Mouse (Mus musculus): ENCODE measurements around the gene Cyth4. TPM values are rescaled to one million over a fixed set of nuclear protein-coding genes. Genes with fewer than 3 reads are reported as not detected.

Gene Cyth4
- polyA plus RNA-seq, 1 experiment from 2014 or later, result 13.5 TPM

DNA sequence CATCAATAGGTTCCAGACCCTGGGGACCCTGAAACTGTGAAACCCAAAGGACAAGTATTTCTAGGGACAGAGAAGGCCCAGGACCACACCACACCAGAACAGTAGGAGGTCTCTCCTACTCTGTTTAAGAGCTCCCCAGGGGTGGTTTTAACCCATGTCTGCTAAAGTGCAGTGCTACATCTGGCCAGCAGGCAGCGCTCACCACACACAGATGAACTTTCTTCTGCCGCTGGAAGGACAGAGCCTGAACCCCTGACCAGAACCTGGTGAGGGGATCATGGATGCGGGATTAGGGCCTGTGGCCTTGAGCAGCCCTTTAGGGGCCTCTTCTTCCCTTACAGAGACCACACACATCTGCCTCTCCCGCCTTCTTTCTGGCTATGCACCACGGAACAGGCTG is 26.6 kb downstream of the Cyth4 start:
- Histone ChIP-seq H3K9me3 (replicated peaks; ENCODE audit: control insufficient read depth, low read length) (no peaks in the 10 kb centered on the region), H3K4me3 (ENCODE audit: low read depth, low read length) (no peak overlapping the region), H3K27ac (ENCODE audit: low read length) (no peak overlapping the region), H3K4me1 (ENCODE audit: control insufficient read depth, low read depth, low read length) (no peaks in the 10 kb centered on the region), H3K9ac (ENCODE audit: low read depth, low read length) (no peak overlapping the region), H3K27me3 (ENCODE audit: control insufficient read depth, insufficient read depth, low read depth, low read length) (no peaks in the 10 kb centered on the region), H3K36me3 (ENCODE audit: control insufficient read depth, insufficient read depth) (no peaks in the 10 kb centered on the region), H3K4me2 (ENCODE audit: low read depth, low read length) (no peak overlapping the region)
- WGBS (ENCODE audit: insufficient replicate concordance), result 13% methylated on average over 5 of the region's 5 CpGs
- ATAC-seq (ENCODE audit: low read depth), result no peak

GRCm38 (mm10) chr15:78624431-78624950 is 27.6 kb downstream of the Cyth4 start:
- H3K9ac ChIP-seq (ENCODE audit: low read depth, low read length), result no peak overlapping the region
- no peaks in the 10 kb centered on the region for H3K36me3 ChIP-seq (ENCODE audit: control insufficient read depth, insufficient read depth)
- no peak overlapping the region for H3K4me2 ChIP-seq (ENCODE audit: low read depth, low read length)
- H3K9me3 ChIP-seq (replicated peaks; ENCODE audit: control insufficient read depth, low read length), result no peaks in the 10 kb centered on the region
- no peaks in the 10 kb centered on the region for H3K4me1 ChIP-seq (ENCODE audit: control insufficient read depth, low read depth, low read length)
- no peaks in the 10 kb centered on the region for H3K27me3 ChIP-seq (ENCODE audit: control insufficient read depth, insufficient read depth, low read depth, low read length)
- H3K4me3 ChIP-seq (ENCODE audit: low read depth, low read length), result no peak overlapping the region
- WGBS (ENCODE audit: insufficient replicate concordance), result 50% methylated on average over 13 of the region's 13 CpGs
- no peak for ATAC-seq (ENCODE audit: low read depth)
- H3K27ac ChIP-seq (ENCODE audit: low read length), result no peak overlapping the region

DNA sequence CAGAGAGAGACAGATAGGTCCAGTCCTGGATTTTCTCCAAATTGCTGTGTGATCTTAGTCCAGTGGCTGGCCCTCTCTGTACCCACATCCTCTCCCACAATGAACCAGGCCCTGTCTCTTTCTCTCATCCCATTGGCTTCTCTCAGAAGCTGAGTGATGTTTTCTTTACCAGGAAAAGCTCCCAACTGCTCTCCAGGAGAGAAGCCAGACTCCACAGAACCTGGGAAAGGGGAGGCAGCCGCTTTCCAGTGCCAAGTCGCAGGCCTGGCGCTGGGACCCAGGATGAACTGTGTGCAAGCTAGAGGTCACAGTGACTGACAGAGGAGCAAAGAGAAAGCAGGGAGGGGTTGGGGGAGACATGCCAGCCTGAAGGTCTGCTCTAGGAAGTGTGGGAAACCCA is 28.1 kb downstream of the Cyth4 start:
- no peaks in the 10 kb centered on the region for H3K9me3 ChIP-seq (replicated peaks; ENCODE audit: control insufficient read depth, low read length)
- H3K4me2 ChIP-seq (ENCODE audit: low read depth, low read length), result no peak overlapping the region
- H3K27ac ChIP-seq (ENCODE audit: low read length), result no peak overlapping the region
- no peak overlapping the region for H3K4me3 ChIP-seq (ENCODE audit: low read depth, low read length)
- 66% methylated on average over 3 of the region's 3 CpGs for WGBS (ENCODE audit: insufficient replicate concordance)
- H3K4me1 ChIP-seq (ENCODE audit: control insufficient read depth, low read depth, low read length), result no peaks in the 10 kb centered on the region
- no peak for ATAC-seq (ENCODE audit: low read depth)
- no peaks in the 10 kb centered on the region for H3K27me3 ChIP-seq (ENCODE audit: control insufficient read depth, insufficient read depth, low read depth, low read length)
- no peak overlapping the region for H3K9ac ChIP-seq (ENCODE audit: low read depth, low read length)
- H3K36me3 ChIP-seq (ENCODE audit: control insufficient read depth, insufficient read depth), result no peaks in the 10 kb centered on the region

- no peak for ATAC-seq (ENCODE audit: low read depth)
- H3K4me3 ChIP-seq (ENCODE audit: low read depth, low read length), result no peak overlapping the region
- no peak overlapping the region for H3K9ac ChIP-seq (ENCODE audit: low read depth, low read length)
- H3K27me3 ChIP-seq (ENCODE audit: control insufficient read depth, insufficient read depth, low read depth, low read length), result no peaks in the 10 kb centered on the region
- H3K4me2 ChIP-seq (ENCODE audit: low read depth, low read length), result no peak overlapping the region
- 65% methylated on average over 13 of the region's 13 CpGs for WGBS (ENCODE audit: insufficient replicate concordance)
- H3K9me3 ChIP-seq (replicated peaks; ENCODE audit: control insufficient read depth, low read length), result no peaks in the 10 kb centered on the region
- no peaks in the 10 kb centered on the region for H3K4me1 ChIP-seq (ENCODE audit: control insufficient read depth, low read depth, low read length)
- no peaks in the 10 kb centered on the region for H3K36me3 ChIP-seq (ENCODE audit: control insufficient read depth, insufficient read depth)
- no peak overlapping the region for H3K27ac ChIP-seq (ENCODE audit: low read length)
Measured at GRCm38 (mm10) chr15:78626285-78626684, 29.4 kb downstream of the Cyth4 start.

DNA sequence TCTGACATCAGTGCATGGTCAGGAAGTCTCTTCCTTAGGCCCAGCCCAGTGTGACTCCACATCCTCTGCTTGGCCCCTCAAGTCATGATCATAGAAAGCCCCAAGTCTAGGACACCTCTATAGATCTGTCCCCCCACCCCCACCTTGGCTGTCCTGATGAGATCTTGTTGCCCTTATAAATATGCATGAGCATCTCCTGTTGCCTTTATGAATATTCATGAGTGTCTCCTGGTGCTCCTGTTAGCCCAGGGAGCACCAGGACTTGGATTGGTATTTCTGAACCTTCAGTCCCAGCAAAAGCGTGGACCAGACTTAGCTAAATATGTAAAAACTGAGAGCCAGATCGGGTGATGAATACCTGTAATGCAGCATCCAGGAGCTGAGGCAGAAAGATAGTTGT is 35.5 kb downstream of the Cyth4 start:
- no peaks in the 10 kb centered on the region for H3K27me3 ChIP-seq (ENCODE audit: control insufficient read depth, insufficient read depth, low read depth, low read length)
- H3K4me1 ChIP-seq (ENCODE audit: control insufficient read depth, low read depth, low read length), result no peaks in the 10 kb centered on the region
- H3K4me2 ChIP-seq (ENCODE audit: low read depth, low read length), result no peak overlapping the region
- H3K36me3 ChIP-seq (ENCODE audit: control insufficient read depth, insufficient read depth), result no peaks in the 10 kb centered on the region
- no peak overlapping the region for H3K9ac ChIP-seq (ENCODE audit: low read depth, low read length)
- H3K9me3 ChIP-seq (replicated peaks; ENCODE audit: control insufficient read depth, low read length), result no peaks in the 10 kb centered on the region
- no peak for ATAC-seq (ENCODE audit: low read depth)
- 44% methylated on average over 2 of the region's 2 CpGs for WGBS (ENCODE audit: insufficient replicate concordance)
- no peak overlapping the region for H3K27ac ChIP-seq (ENCODE audit: low read length)
- no peak overlapping the region for H3K4me3 ChIP-seq (ENCODE audit: low read depth, low read length)

GRCm38 (mm10) chr15:78633413-78633812 is 36.6 kb downstream of the Cyth4 start:
- no peak overlapping the region for H3K4me2 ChIP-seq (ENCODE audit: low read depth, low read length)
- no peak overlapping the region for H3K27ac ChIP-seq (ENCODE audit: low read length)
- WGBS (ENCODE audit: insufficient replicate concordance), result 54% methylated on average over 5 of the region's 5 CpGs
- no peak overlapping the region for H3K4me3 ChIP-seq (ENCODE audit: low read depth, low read length)
- H3K36me3 ChIP-seq (ENCODE audit: control insufficient read depth, insufficient read depth), result no peaks in the 10 kb centered on the region
- ATAC-seq (ENCODE audit: low read depth), result no peak
- H3K27me3 ChIP-seq (ENCODE audit: control insufficient read depth, insufficient read depth, low read depth, low read length), result no peaks in the 10 kb centered on the region
- H3K9me3 ChIP-seq (replicated peaks; ENCODE audit: control insufficient read depth, low read length), result no peaks in the 10 kb centered on the region
- H3K4me1 ChIP-seq (ENCODE audit: control insufficient read depth, low read depth, low read length), result no peaks in the 10 kb centered on the region
- H3K9ac ChIP-seq (ENCODE audit: low read depth, low read length), result no peak overlapping the region

GRCm38 (mm10) chr15:78634095-78634737 is 37.4 kb downstream of the Cyth4 start:
- Histone ChIP-seq H3K27ac (ENCODE audit: low read length) (no peak overlapping the region), H3K36me3 (ENCODE audit: control insufficient read depth, insufficient read depth) (no peaks in the 10 kb centered on the region), H3K4me3 (ENCODE audit: low read depth, low read length) (no peak overlapping the region), H3K9ac (ENCODE audit: low read depth, low read length) (no peak overlapping the region), H3K27me3 (ENCODE audit: control insufficient read depth, insufficient read depth, low read depth, low read length) (no peaks in the 10 kb centered on the region), H3K9me3 (replicated peaks; ENCODE audit: control insufficient read depth, low read length) (no peaks in the 10 kb centered on the region), H3K4me1 (ENCODE audit: control insufficient read depth, low read depth, low read length) (no peaks in the 10 kb centered on the region), H3K4me2 (ENCODE audit: low read depth, low read length) (no peak overlapping the region)
- no peak for ATAC-seq (ENCODE audit: low read depth)
- WGBS (ENCODE audit: insufficient replicate concordance), result 27% methylated on average over 10 of the region's 10 CpGs

GRCm38 (mm10) chr15:78635231-78635630 is 38.4 kb downstream of the Cyth4 start:
- 40% methylated on average over 7 of the region's 7 CpGs for WGBS (ENCODE audit: insufficient replicate concordance)
- no peak overlapping the region for H3K4me2 ChIP-seq (ENCODE audit: low read depth, low read length)
- H3K9me3 ChIP-seq (replicated peaks; ENCODE audit: control insufficient read depth, low read length), result no peaks in the 10 kb centered on the region
- no peaks in the 10 kb centered on the region for H3K36me3 ChIP-seq (ENCODE audit: control insufficient read depth, insufficient read depth)
- no peak overlapping the region for H3K27ac ChIP-seq (ENCODE audit: low read length)
- H3K4me1 ChIP-seq (ENCODE audit: control insufficient read depth, low read depth, low read length), result no peaks in the 10 kb centered on the region
- ATAC-seq (ENCODE audit: low read depth), result no peak
- H3K27me3 ChIP-seq (ENCODE audit: control insufficient read depth, insufficient read depth, low read depth, low read length), result no peaks in the 10 kb centered on the region
- no peak overlapping the region for H3K4me3 ChIP-seq (ENCODE audit: low read depth, low read length)
- H3K9ac ChIP-seq (ENCODE audit: low read depth, low read length), result no peak overlapping the region

DNA sequence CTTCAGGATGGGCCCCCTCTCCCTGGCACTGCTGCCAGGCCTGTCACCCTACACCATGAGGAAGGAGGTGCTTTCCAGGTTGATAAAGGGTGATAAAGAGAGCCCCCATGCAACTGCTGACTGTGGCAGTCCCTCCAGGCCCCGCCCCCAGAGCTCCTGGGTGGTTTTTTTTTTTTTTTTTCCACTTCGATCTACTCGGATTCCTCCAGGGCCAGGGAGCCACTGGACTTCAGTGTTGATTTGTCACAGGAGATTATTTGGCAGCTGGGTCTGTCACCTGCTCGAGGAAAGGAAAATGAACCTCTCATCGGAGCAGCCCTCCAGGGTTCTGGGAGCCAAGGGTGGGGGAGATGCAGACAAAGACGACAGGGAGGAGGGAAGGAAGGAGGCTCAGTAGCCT is 46.8 kb downstream of the Cyth4 start:
- H3K9ac ChIP-seq (ENCODE audit: low read depth, low read length), result no peak overlapping the region

More for the DNA sequence above, 46.8 kb downstream of the Cyth4 start:
- no peak overlapping the region for H3K27ac ChIP-seq (ENCODE audit: low read length)
- H3K4me1 ChIP-seq (ENCODE audit: control insufficient read depth, low read depth, low read length), result no peaks in the 10 kb centered on the region
- H3K4me2 ChIP-seq (ENCODE audit: low read depth, low read length), result no peak overlapping the region
- 19% methylated on average over 6 of the region's 6 CpGs for WGBS (ENCODE audit: insufficient replicate concordance)
- H3K36me3 ChIP-seq (ENCODE audit: control insufficient read depth, insufficient read depth), result no peaks in the 10 kb centered on the region
- no peak for ATAC-seq (ENCODE audit: low read depth)
- no peaks in the 10 kb centered on the region for H3K27me3 ChIP-seq (ENCODE audit: control insufficient read depth, insufficient read depth, low read depth, low read length)
- H3K4me3 ChIP-seq (ENCODE audit: low read depth, low read length), result no peak overlapping the region
- no peaks in the 10 kb centered on the region for H3K9me3 ChIP-seq (replicated peaks; ENCODE audit: control insufficient read depth, low read length)
